Mouse (Mus musculus) MEL (cell line): ENCODE measurements around the gene Smyd3.

Experiments
- CTCF ChIP-seq, 3 experiments: IDR thresholded peaks in 2 of 3; conservative IDR thresholded peaks in 1 of 3; 2 replicates each; pipeline ENCODE4 v1.5.1; 2011 to 2012; ENCODE audit warnings: low read length in 3 of 3, low read depth in 2 of 3, mild to moderate bottlenecking in 2 of 3, improper control_type of control experiment in 1 of 3, inconsistent platforms in 1 of 3, mixed read lengths in 1 of 3, moderate library complexity in 1 of 3; ENCODE audit not compliant: control insufficient read depth in 1 of 3, insufficient read depth in 1 of 3, poor library complexity in 1 of 3, severe bottlenecking in 1 of 3
- HCFC1 ChIP-seq: IDR thresholded peaks from 2 replicates; pipeline ENCODE4 v1.6.1; 2012; ENCODE audit warnings: low read depth, mild to moderate bottlenecking, inconsistent platforms, low read length, improper control_type of control experiment, moderate library complexity
- MAZ ChIP-seq: IDR thresholded peaks from 2 replicates; pipeline ENCODE4 v1.6.1; 2012; ENCODE audit warnings: low read depth, mild to moderate bottlenecking, inconsistent platforms, low read length, improper control_type of control experiment
- NRF1 ChIP-seq: IDR thresholded peaks from 2 replicates; pipeline ENCODE4 v1.6.1; 2014; ENCODE audit warnings: low read depth, mild to moderate bottlenecking, inconsistent platforms, low read length, improper control_type of control experiment, moderate library complexity; ENCODE audit not compliant: poor library complexity, insufficient read depth, severe bottlenecking
- POLR2A ChIP-seq, 2 experiments: IDR thresholded peaks; 2 replicates each; pipeline ENCODE4 v1.6.1; 2011 to 2012; ENCODE audit warnings: low read length in 2 of 2, mild to moderate bottlenecking in 2 of 2, control low read depth in 1 of 2, improper control_type of control experiment in 1 of 2, low read depth in 1 of 2, moderate library complexity in 1 of 2; ENCODE audit not compliant: control insufficient read depth in 1 of 2, insufficient read depth in 1 of 2, poor library complexity in 1 of 2
- TAL1 ChIP-seq: IDR thresholded peaks from 2 replicates; pipeline ENCODE4 v1.6.1; 2012; ENCODE audit warnings: mild to moderate bottlenecking, inconsistent platforms, low read length, moderate library complexity, mixed read lengths
- TBP ChIP-seq: IDR thresholded peaks from 2 replicates; pipeline ENCODE4 v1.8.0; 2011; ENCODE audit warnings: low read depth, low read length, improper control_type of control experiment

- TF ChIP-seq CTCF (IDR thresholded peaks at IDR 0.05 in 2 of 3, conservative IDR thresholded peaks at IDR 0.05 in 1 of 3; ENCODE audit: control insufficient read depth in 1 of 3, insufficient read depth in 1 of 3, low read depth in 2 of 3, low read length in 3 of 3, poor library complexity in 1 of 3, severe bottlenecking in 1 of 3) (no peak), TAL1 (no peak), MAZ (no peak), HCFC1 (no peak), NRF1 (no peak), TBP (no peak), POLR2A (IDR thresholded peaks at IDR 0.05; ENCODE audit: control insufficient read depth in 1 of 2, insufficient read depth in 1 of 2, low read depth in 1 of 2, low read length in 2 of 2, poor library complexity in 1 of 2) (no peak)
Measured at GRCm38 (mm10) chr1:179281401-179282121, 236.3 kb downstream of the Smyd3 start.
